Mouse (Mus musculus) kidney, postnatal 4 days (tissue): ENCODE results near the gene Tsku.

Experiments used
- DNase-seq, 2 experiments: peaks; one replicate each; pipeline ENCODE4 v3.0.0; 2021; ENCODE audit warnings: mixed read lengths in 2 of 2

The Tsku gene

DNA sequence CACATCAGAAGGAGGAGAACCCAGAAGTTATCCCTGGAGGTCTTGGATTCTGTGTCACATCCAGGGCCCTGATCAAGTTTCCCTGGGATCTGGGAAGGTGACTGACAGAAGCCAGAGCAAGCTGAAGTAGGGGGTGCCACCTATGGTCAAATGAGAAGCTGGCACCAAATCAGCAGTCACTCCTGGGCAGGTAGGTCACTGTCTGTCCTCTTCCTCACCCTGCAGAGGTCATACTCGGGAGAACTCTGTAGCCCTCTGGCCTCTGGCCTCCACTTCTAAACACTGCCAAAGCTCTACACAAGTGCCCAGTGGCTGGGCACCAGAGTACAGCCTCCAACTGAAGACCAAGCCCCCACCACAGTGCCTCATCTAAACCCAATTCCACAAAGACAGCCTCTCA lies 3.1 kb downstream of the Tsku start:
- DNase-seq = no peak

DNA sequence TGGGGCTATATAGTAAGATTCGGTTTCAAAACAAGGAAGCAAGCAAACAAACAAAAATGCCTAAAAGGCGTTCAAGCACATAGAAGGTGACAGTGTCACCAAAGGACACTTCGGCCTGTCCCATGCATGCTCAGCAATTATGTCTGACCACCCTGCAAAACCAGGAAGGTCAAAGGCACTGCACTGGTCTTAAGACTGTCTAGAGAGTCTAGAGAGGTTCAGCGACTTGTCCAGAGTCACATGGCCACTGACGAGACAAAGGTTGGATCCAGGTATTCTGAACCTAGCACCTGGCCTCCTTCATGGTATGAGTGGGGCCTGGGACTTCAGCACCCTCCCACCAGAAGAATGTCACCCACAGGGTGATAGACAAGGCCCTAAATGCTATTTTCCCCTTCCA lies 3.8 kb downstream of the Tsku start:
- no peak for DNase-seq

- DNase-seq = peak; percentile 29 to 59
These were observed 6.2 kb downstream of the Tsku start for GRCm38 (mm10) chr7:98354921-98355310.

- DNase-seq = no peak
These were observed 6.8 kb downstream of the Tsku start for GRCm38 (mm10) chr7:98354160-98354920.

DNA sequence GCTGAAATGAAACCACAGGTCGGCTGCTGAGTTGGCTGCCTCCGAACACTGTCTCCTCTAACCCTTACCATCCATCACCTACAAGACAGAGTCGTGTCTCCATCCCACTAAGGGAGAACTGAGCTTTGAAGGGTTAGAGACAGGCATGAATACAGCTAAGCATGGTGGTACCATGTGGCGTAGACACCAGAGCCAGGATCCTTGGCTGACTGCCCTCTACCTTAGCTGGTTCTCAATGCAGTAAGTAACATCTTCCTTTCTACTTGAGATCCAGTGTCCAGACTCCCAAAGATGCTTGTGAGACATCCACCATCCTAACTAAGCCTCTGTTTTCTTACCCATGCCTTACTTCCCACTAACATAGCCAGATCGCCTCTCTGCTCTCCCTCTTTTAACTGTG lies 7.5 kb downstream of the Tsku start:
- DNase-seq = no peak

DNA sequence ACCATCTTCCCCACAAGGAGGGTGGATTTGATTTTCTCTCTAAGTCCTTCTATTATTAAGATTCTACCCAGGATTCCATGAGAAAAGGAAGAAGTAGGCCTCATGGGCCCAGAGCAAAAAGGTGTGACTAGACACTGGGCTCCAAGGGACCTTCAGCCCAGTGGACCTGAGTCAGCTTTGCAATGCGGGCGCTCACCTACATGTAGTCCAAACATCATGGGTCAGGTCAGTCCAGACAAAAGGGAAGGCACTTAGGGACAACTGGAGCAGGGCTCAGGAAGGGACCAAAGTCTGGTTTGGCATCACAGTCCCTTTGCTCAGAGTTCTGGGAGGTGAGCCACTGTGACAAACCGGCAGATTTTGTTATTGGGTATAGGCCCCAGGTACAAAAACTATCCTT lies 9.6 kb downstream of the Tsku start:
- no peak for DNase-seq

DNA sequence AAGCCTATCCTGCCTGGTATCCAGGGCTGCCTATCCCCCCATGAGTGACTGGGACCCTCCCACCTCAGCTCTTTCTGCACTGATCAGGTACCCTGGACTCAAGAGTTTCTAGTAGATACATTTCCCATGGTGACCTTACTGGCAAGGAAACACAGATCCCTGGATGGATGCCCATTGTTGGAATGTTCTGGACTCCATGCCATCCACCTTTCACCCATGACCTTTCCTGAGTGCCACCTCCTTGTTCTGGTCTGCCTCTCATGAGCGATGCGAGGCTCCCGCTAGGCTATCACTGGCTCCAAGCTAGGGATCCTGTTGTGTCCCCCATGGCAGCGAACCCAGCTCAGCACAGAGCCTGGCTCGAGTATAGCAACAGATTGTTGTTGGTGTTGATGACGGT lies 11.3 kb downstream of the Tsku start:
- no peak for DNase-seq

GRCm38 (mm10) chr7:98349096-98349495 lies 12.0 kb downstream of the Tsku start:
- peak; percentile 94 to 95 for DNase-seq

- DNase-seq = peak; percentile 83 to 84
These were observed 13.1 kb downstream of the Tsku start for GRCm38 (mm10) chr7:98348043-98348442.

GRCm38 (mm10) chr7:98347471-98347870 lies 13.7 kb downstream of the Tsku start:
- no peak for DNase-seq

DNA sequence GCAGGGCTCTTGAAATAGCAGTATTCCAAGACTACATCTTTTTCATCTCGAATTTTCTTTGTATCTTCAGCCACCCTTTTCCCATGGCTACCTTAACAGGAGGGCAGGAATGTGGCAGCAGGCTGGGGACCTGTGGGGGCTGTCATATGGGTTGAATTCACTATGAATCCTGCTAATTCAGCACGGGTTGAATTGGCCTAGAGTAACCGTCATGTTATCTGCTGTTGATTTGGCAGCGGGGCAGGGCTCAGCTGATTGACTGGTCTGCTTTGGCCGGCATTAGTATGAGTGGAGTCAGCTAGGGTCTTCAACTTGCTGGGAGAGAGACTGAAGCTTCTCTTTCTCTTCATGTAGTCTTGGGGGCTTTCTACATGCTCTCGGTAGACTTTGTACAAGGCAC lies 16.1 kb downstream of the Tsku start:
- no peak for DNase-seq

DNA sequence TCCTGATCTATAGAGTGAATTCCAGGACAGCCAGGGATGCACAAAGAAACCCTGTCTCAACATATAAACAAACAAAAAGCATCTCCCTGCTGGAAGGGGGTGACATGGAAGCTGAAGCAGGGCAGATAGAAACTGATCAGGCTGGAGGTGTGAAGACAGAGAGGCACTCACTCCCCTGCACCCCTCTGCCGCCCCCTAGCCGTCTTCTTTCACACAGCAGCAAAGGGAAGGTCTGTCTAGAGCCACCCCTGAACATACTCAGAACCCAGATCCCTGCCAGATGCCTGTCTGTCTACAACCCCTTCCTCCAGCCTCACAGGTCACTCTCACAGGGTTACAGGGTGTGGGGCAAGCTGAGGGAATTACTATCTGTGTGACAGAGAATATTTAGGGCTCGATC lies 16.8 kb downstream of the Tsku start:
- DNase-seq = peak; percentile 72 to 74

DNA sequence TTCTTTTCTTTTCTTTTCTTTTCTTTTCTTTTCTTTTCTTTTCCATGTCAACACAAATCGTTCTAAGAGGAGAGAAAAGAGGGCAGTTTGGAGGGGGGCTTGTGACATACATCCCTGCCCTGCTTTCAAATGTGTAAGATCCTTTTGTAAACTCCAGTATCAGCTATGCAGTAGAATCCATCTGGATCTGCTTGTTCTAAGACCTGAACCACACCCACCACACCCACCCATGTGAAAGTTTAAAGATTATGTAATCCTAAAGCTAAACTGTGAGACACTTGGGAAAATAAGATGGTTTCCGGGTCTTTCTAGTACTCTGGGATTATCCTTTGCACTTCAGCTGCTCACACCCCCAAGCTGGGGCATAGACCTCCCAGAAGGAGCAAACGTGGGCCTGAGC lies 18.9 kb downstream of the Tsku start:
- no peak for DNase-seq

DNA sequence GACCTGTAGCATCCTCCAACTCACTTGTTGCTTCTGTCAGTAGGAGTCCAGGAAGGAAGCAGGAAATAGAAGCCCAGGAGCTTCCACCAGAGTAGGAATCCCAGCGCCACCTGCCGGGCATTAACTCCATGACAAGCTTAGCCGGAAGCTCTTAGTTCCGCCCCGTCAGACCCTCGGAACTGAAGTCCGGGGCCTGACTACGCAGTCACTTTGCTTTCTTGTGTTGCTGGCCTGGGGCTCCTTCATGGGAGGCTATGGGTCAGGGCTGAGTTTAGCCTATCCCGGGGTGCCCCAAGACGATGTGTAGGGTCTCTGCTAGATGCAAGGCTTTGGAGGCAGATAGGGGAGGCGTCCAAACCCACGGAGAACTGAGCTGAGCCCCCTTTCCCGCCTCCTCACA lies 19.7 kb downstream of the Tsku start:
- DNase-seq = peak; percentile 96 to 97

DNA sequence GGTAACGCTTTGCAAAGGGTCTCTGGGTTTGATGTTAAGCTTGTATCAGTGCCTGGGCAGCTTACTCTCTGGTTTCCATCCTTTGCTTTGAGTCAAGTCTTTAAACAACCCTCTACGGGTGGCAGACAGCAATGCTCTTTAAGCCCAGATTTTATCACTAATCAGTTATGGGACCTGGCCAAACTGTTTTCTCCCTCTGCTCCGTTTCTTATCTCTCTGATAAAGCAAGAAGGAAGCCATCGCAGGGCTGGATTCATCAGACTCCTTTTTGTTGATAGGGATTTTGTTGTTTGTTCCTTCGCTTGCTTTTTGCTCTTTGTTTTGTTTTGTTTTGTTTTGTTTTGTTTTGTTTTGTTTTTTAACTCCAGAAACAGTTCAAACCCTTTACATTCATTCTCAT lies 20.8 kb downstream of the Tsku start:
- no peak for DNase-seq

- DNase-seq = no peak
These were observed 27.1 kb downstream of the Tsku start for GRCm38 (mm10) chr7:98333987-98334386.

- DNase-seq = no peak
These were observed 27.6 kb downstream of the Tsku start for GRCm38 (mm10) chr7:98333507-98333906.

DNA sequence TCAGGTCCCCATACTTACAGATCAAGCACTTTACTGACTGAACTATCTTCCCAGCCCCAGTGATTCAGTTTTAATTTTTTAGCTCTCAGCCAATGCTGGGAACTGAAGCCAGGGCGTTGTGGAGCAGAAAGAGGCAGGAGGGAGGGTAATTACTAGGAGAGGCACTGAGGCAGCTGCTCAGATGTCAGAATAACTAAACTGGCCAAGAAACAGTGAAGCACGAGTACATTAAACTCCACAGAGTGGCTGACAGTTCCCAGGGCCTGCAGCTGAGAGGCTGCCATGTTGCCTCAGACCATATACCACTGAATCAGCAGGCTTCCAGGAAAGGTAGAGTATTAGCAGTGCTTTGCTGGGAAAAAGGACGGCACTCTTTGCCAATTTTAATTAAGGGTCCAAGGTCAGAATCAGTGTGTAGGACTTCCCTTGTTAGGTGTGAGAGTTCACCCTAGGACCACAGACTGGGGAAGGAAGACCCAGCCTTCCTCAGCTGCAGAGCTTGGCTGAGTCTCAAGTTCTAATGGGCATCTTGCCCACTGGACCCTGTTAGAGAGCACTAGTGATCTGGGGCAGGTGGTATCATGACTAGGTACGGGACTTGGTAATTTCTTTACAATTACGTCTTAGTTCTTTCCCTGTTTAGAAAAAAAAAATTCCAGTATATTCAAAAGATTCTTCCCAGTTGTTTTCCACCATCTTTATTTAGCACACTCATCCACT lies 28.3 kb downstream of the Tsku start:
- DNase-seq = no peak

DNA sequence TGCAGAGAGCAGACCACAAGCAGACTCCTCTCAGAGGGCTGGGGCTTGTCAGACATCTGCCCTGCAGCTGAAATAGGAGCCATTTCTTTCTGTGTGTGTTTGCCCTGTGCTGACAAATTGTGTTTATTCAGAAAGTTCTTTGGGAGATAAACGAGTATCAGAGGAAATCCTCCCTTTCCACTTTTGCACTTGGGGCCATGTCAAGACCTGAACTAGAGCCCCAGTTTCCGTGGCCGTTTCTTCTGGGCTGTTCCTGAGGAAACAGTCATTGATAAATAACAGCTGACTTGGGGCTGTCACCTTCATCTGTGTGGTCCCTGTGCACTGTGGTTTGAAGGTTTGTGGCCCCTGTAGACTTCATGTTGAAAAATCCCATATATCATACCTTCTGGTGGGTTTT lies 29.2 kb downstream of the Tsku start:
- peak in 1 of 2 experiments; percentile 35 for DNase-seq

- no peak for DNase-seq
These were observed 30.6 kb downstream of the Tsku start for GRCm38 (mm10) chr7:98330375-98331002.

GRCm38 (mm10) chr7:98329651-98330374 lies 31.3 kb downstream of the Tsku start:
- no peak for DNase-seq

DNA sequence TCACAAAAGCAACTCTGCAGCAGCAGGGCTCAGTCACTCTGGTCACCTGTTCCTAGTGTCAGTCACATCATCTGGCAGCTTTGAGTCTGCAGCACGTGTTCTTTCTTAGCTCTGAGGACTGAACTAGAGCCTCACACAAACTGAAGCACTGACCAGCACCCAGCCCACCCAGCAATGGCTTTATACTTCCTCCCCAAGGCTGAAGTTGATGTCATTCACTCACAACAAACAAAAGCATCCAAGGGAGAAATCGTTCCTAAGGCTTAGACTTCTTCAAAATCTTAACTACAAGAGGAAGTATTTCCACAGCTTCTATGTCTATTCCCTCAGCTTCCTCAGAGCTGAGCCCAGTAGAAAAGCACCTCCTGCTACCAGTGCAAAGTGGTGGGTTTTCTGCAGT lies 32.8 kb downstream of the Tsku start:
- DNase-seq = no peak

GRCm38 (mm10) chr7:98326051-98326450 lies 35.1 kb downstream of the Tsku start:
- no peak for DNase-seq
